Mouse (Mus musculus) embryonic fibroblast, embryonic 13.5 days (primary cell): Measurements from ENCODE around the gene Cse1l.

Source experiments
- CTCF ChIP-seq: IDR thresholded peaks from 2 replicates; pipeline ENCODE4 v1.5.1; 2011; ENCODE audit warnings: mild to moderate bottlenecking, control low read depth, low read length, moderate library complexity, borderline replicate concordance; ENCODE audit not compliant: insufficient read depth
- POLR2A ChIP-seq: IDR thresholded peaks from 2 replicates; pipeline ENCODE4 v1.6.1; 2011; ENCODE audit warnings: low read depth, mild to moderate bottlenecking, control low read depth, low read length, moderate library complexity

GRCm38 (mm10) chr2:166934416-166934815 lies 28.6 kb downstream of the Cse1l start:
- TF ChIP-seq POLR2A (no peak), CTCF (no peak)
